Mouse (Mus musculus): ENCODE results near the gene Htr1d.

DNA sequence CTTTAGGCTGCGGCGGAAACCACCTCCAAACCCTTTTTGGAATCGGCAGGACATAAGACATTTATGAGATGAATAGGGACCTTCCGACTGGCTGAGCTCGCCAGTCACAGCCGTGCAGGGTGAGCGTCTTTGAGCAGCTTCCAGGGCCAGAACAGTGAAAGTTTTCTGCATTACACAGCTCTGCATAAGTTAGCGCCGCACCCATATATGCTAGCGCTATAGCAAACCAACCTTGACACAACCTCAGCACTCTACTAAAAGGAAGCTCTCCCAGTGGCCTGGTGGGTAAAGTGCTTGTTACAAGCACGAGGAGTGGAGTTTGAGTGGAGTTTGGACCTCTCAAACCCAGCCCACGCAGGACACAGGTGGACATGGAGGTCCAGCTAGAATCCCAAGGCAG is 35.9 kb downstream of the Htr1d start:
- TF ChIP-seq EP300 (IDR thresholded peaks at IDR 0.05; ENCODE audit: low read depth): no peak
- no peak for TF ChIP-seq CTCF (IDR thresholded peaks at IDR 0.05; ENCODE audit: low read depth)

Measured in liver, embryonic 14.5 days (tissue).